In the genomic region with DNA sequence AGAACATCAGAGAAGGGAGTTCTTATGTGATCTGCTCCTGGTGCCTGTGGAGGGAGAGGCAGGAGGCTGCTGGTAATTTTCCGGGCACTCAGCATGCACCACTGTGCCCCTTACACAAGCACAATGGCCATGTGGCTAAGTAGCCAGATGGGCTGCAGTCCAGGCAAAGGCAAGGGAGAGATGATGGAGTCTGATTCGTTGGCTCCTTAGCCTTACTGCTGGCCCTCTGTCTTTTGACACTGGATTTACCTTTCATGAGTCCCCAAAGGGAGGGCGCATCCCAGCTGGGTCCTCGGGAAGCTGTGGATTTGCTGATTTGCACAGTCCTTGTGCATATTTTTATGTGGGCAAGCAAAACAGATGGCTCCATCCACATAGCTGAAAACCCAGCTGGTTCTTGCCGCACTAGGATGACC, we compare ENCODE assay signal across 8 mouse cellular contexts.
DNase-seq lines count a peak whose midpoint lies in the region; ATAC-seq lines count a peak whose summit lies in the region.

No protein-coding gene starts in this region.

- peak; percentile 81 for ATAC-seq in frontal cortex, adult (ENCODE audit: low TSS enrichment)

- intact Hi-C loops in left cerebral cortex, postnatal 4 days (cut with DNase I), result no loop called here

- peak; percentile 25 to 45 for DNase-seq in layer of hippocampus, adult 18-20 months (ENCODE audit: low spot score in 2 of 2)
- DNase-seq in layer of hippocampus, adult 9-10 months (ENCODE audit: low spot score), result no peak
- peak; percentile 93 for DNase-seq in left cerebral cortex, postnatal 4 days
- DNase-seq in right cerebral cortex, postnatal 10 days (ENCODE audit: low spot score in 2 of 2), result peak; percentile 69 to 79
- no peak for DNase-seq in kidney, postnatal 4 days
- no peak for DNase-seq in spleen, postnatal 4 days (ENCODE audit: low spot score in 2 of 2)
- DNase-seq in natural killer cell, adult 2 months (ENCODE audit: low spot score in 2 of 2), result no peak

Comparison
In these comparisons a context has a peak if more than half of its experiments do, and no peak if none do; other contexts are left out.
1. DNase-seq: peak in layer of hippocampus, adult 18-20 months (2 of 2), left cerebral cortex, postnatal 4 days (single experiment) and right cerebral cortex, postnatal 10 days (2 of 2); none in layer of hippocampus, adult 9-10 months (single experiment), kidney, postnatal 4 days (0 of 2), spleen, postnatal 4 days (0 of 2) and natural killer cell, adult 2 months (0 of 2).